ENCODE assay signal across 16 mouse cellular contexts in genomic region chr4:40227131-40227530, GRCm38 (mm10).
"Had no signal": no experiment of that assay in that cellular context is flagged by ENCODE, and none has a peak within 500 bp of the region (broad histone marks: within the 10 kb centered on the region; RNA-seq: fewer than 3 reads in every experiment).

No protein-coding gene starts in this region.

- H3K27me3 ChIP-seq: megakaryocyte, embryonic 14.5 days; midbrain, embryonic 12.5 days; neural tube, embryonic 13.5 days; stomach, embryonic 15.5 days had no signal

- H3K4me2 ChIP-seq: lung, embryonic 14.5 days; midbrain, embryonic 12.5 days; neural tube, embryonic 13.5 days; stomach, embryonic 15.5 days had no signal

- H3K4me3 ChIP-seq: megakaryocyte, embryonic 14.5 days; midbrain, embryonic 12.5 days; myocyte; neural tube, embryonic 13.5 days; stomach, embryonic 15.5 days had no signal

- ATAC-seq: midbrain, embryonic 16.5 days had no signal

- H3K9ac ChIP-seq: lung, embryonic 14.5 days; midbrain, embryonic 12.5 days; neural tube, embryonic 13.5 days; stomach, embryonic 15.5 days had no signal

- H3K9me3 ChIP-seq: megakaryocyte, embryonic 14.5 days; midbrain, embryonic 12.5 days; neural tube, embryonic 13.5 days; stomach, embryonic 15.5 days had no signal

- H3K36me3 ChIP-seq: midbrain, embryonic 12.5 days; neural tube, embryonic 13.5 days; stomach, embryonic 15.5 days had no signal

- H3K4me1 ChIP-seq: midbrain, embryonic 12.5 days; stomach, embryonic 15.5 days had no signal

- H3K27ac ChIP-seq: macrophage; midbrain, embryonic 12.5 days; neural tube, embryonic 13.5 days; stomach, embryonic 15.5 days; stomach, postnatal 0 days had no signal

- DNase-seq: lung, adult 18-20 months; lung, embryonic 14.5 days; lung, postnatal 14 days; lung, postnatal 36 days; midbrain, embryonic 14.5 days; right cerebral cortex, postnatal 14 days; thymus, adult 2 months; thymus, postnatal 36 days had no signal
